Mouse (Mus musculus): ENCODE results near the gene Efcab3. TPM values are rescaled to one million over a fixed set of nuclear protein-coding genes. Genes with fewer than 3 reads are reported as not detected.

The Efcab3 gene
- polyA plus RNA-seq, 1 experiment from 2014 or later: not detected

GRCm38 (mm10) chr11:105164516-105165510 lies 101.4 kb downstream of the Efcab3 start:
- no peak overlapping the region for H3K27ac ChIP-seq
- no peaks in the 10 kb centered on the region for H3K36me3 ChIP-seq
- H3K9ac ChIP-seq: no peak overlapping the region
- no peaks in the 10 kb centered on the region for H3K27me3 ChIP-seq
- peaks cover 19% of the 10 kb centered on the region for H3K9me3 ChIP-seq
- H3K4me1 ChIP-seq (replicated peaks): no peaks in the 10 kb centered on the region
- WGBS: 84% methylated on average over 69 of the region's 69 CpGs
- no peak for ATAC-seq (ENCODE audit: low FRiP score)
- H3K4me2 ChIP-seq: no peak overlapping the region
- H3K4me3 ChIP-seq: no peak overlapping the region

GRCm38 (mm10) chr11:105166780-105167179 lies 103.4 kb downstream of the Efcab3 start:
- no peak overlapping the region for H3K4me3 ChIP-seq
- no peak overlapping the region for H3K27ac ChIP-seq
- peaks cover 19% of the 10 kb centered on the region for H3K9me3 ChIP-seq
- no peak overlapping the region for H3K4me2 ChIP-seq
- no peaks in the 10 kb centered on the region for H3K27me3 ChIP-seq
- ATAC-seq (ENCODE audit: low FRiP score): no peak
- no peaks in the 10 kb centered on the region for H3K4me1 ChIP-seq (replicated peaks)
- H3K9ac ChIP-seq: no peak overlapping the region
- H3K36me3 ChIP-seq: no peaks in the 10 kb centered on the region
- 95% methylated on average over 10 of the region's 10 CpGs for WGBS

Other genes with a start within 250 kb of the Efcab3 start
- gene Mettl2, start 62.8 kb downstream of the Efcab3 start, polyA plus RNA-seq (2015; fragmentation: Nextera tagmentation; extraction: Ambion mirVana): 29.9 and 32.5 TPM in 2 replicates
- gene Gm10842, start 83.3 kb downstream of the Efcab3 start, polyA plus RNA-seq (2015; fragmentation: Nextera tagmentation; extraction: Ambion mirVana): not detected in 2 replicates
- 18.1 and 20.1 TPM in 2 replicates for gene Tlk2, start 115.2 kb downstream of the Efcab3 start, polyA plus RNA-seq (2015; fragmentation: Nextera tagmentation; extraction: Ambion mirVana)
- gene Mrc2, start 229.1 kb downstream of the Efcab3 start, polyA plus RNA-seq (2015; fragmentation: Nextera tagmentation; extraction: Ambion mirVana): 5.3 and 5.5 TPM in 2 replicates

Measured in hindbrain, embryonic 13.5 days (tissue).